Mouse (Mus musculus) myocyte (in vitro differentiated cells): ENCODE measurements around the gene Bdp1. TPM values are rescaled to one million over a fixed set of nuclear protein-coding genes. Genes with fewer than 3 reads are reported as not detected.
"Not testable (repeated sequence)": the region's sequence is repeated elsewhere in the genome, so short reads cannot be mapped to it uniquely, and the experiment has no call there.

ENCODE experiments used
- H3K27me3 ChIP-seq: one replicate; pipeline ENCODE4 v1.6.1; 2011; ENCODE audit not compliant: control insufficient read depth, insufficient read depth, insufficient read length
- H3K36me3 ChIP-seq: one replicate; pipeline ENCODE4 v1.6.1; 2011; ENCODE audit not compliant: control insufficient read depth, insufficient read depth
- H3K4me2 ChIP-seq: one replicate; pipeline ENCODE4 v1.6.1; 2011; ENCODE audit warnings: low read depth, control low read depth
- H3K4me3 ChIP-seq: one replicate; pipeline ENCODE4 v1.5.1; 2011; ENCODE audit warnings: mild to moderate bottlenecking, control low read depth, moderate library complexity
- H3K79me2 ChIP-seq: one replicate; pipeline ENCODE4 v1.6.1; 2011; ENCODE audit not compliant: control insufficient read depth, insufficient read depth
- H3ac ChIP-seq: one replicate; pipeline ENCODE4 v1.6.1; 2011; ENCODE audit not compliant: control insufficient read depth, insufficient read length
- CEBPB ChIP-seq: IDR thresholded peaks from 2 replicates; pipeline ENCODE4 v1.6.1; 2011; ENCODE audit warnings: mild to moderate bottlenecking, moderate library complexity; ENCODE audit not compliant: poor library complexity, insufficient read depth, severe bottlenecking
- E2F4 ChIP-seq: IDR thresholded peaks from one replicate; pipeline ENCODE4 v1.6.1; 2011; ENCODE audit warnings: mild to moderate bottlenecking, control low read depth, moderate library complexity; ENCODE audit not compliant: insufficient read depth
- MAX ChIP-seq: IDR thresholded peaks from one replicate; pipeline ENCODE4 v1.6.1; 2011; ENCODE audit warnings: low read depth, mild to moderate bottlenecking, control low read depth
- MYOD1 ChIP-seq, 3 experiments: IDR thresholded peaks; one replicate each; pipeline ENCODE4 v1.6.1; 2011; ENCODE audit warnings: control low read depth in 2 of 3, low read depth in 2 of 3, mild to moderate bottlenecking in 2 of 3, moderate library complexity in 1 of 3; ENCODE audit not compliant: insufficient read length in 2 of 3, control insufficient read depth in 1 of 3
- MYOG ChIP-seq, 3 experiments: IDR thresholded peaks; one replicate each; pipeline ENCODE4 v1.6.1; 2011; ENCODE audit warnings: control low read depth in 2 of 3, low read depth in 2 of 3, mild to moderate bottlenecking in 2 of 3; ENCODE audit not compliant: insufficient read length in 2 of 3, control insufficient read depth in 1 of 3, insufficient read depth in 1 of 3
- POLR2A ChIP-seq: IDR thresholded peaks from one replicate; pipeline ENCODE4 v1.6.1; 2011; ENCODE audit warnings: low read depth, mild to moderate bottlenecking, control low read depth, moderate library complexity; ENCODE audit not compliant: insufficient read length
- POLR2AphosphoS2 ChIP-seq: IDR thresholded peaks from one replicate; pipeline ENCODE4 v1.6.1; 2011; ENCODE audit warnings: low read depth, control low read depth; ENCODE audit not compliant: insufficient read length
- REST ChIP-seq: IDR thresholded peaks from one replicate; pipeline ENCODE4 v1.6.1; 2011; ENCODE audit warnings: mild to moderate bottlenecking, control low read depth, moderate library complexity; ENCODE audit not compliant: insufficient read depth, insufficient read length
- SRF ChIP-seq: IDR thresholded peaks from one replicate; pipeline ENCODE4 v1.6.1; 2011; ENCODE audit warnings: low read depth; ENCODE audit not compliant: control insufficient read depth, insufficient read length
- TCF12 ChIP-seq: IDR thresholded peaks from one replicate; pipeline ENCODE4 v1.6.1; 2011; ENCODE audit warnings: mild to moderate bottlenecking, control low read depth; ENCODE audit not compliant: poor library complexity, insufficient read depth, severe bottlenecking
- TCF3 ChIP-seq: IDR thresholded peaks from one replicate; pipeline ENCODE4 v1.6.1; 2011; ENCODE audit warnings: low read depth, control low read depth; ENCODE audit not compliant: insufficient read length
- USF1 ChIP-seq: IDR thresholded peaks from one replicate; pipeline ENCODE4 v1.6.1; 2011; ENCODE audit warnings: low read depth, mild to moderate bottlenecking, control low read depth, moderate library complexity
- polyA plus RNA-seq: library from polyadenylated mRNA; unstranded; fragments of >200 nt; fragmentation: generic; extraction: Trizol; gene quantifications from one replicate; pipeline ENCODE4 v1.2.1, GENCODE M21; 2012; ENCODE audit warnings: missing spikeins

Gene Bdp1
- polyA plus RNA-seq, 1 experiment = 2.4 TPM

- H3K4me3 ChIP-seq = no peak overlapping the region
- H3K4me2 ChIP-seq = no peak overlapping the region
- no peaks in the 10 kb centered on the region for H3K27me3 ChIP-seq
- H3K79me2 ChIP-seq = no peaks in the 10 kb centered on the region
- H3ac ChIP-seq = no peak overlapping the region
- TF ChIP-seq MAX (no peak), E2F4 (no peak), TCF3 (no peak), CEBPB (no peak), SRF (no peak), REST (no peak), MYOG (IDR thresholded peaks at IDR 0.05; ENCODE audit: control insufficient read depth in 1 of 3, insufficient read depth in 1 of 3, insufficient read length in 2 of 3, low read depth in 2 of 3) (no peak), POLR2AphosphoS2 (no peak), TCF12 (no peak), USF1 (no peak), MYOD1 (IDR thresholded peaks at IDR 0.05; ENCODE audit: control insufficient read depth in 1 of 3, insufficient read length in 2 of 3, low read depth in 2 of 3) (no peak), POLR2A (no peak)
- peaks cover 55% of the 10 kb centered on the region for H3K36me3 ChIP-seq
Measured at GRCm38 (mm10) chr13:100071473-100071872, 32.4 kb downstream of the Bdp1 start.

GRCm38 (mm10) chr13:100067821-100068220 lies 36.0 kb downstream of the Bdp1 start:
- no peak overlapping the region for H3K4me3 ChIP-seq
- no peaks in the 10 kb centered on the region for H3K27me3 ChIP-seq
- H3K4me2 ChIP-seq = no peak overlapping the region
- no peaks in the 10 kb centered on the region for H3K79me2 ChIP-seq
- TF ChIP-seq SRF = no peak
- TF ChIP-seq TCF12 = no peak
- no peak for TF ChIP-seq POLR2A
- no peak for TF ChIP-seq USF1
- peaks cover 60% of the 10 kb centered on the region for H3K36me3 ChIP-seq
- H3ac ChIP-seq = no peak overlapping the region

- H3K36me3 ChIP-seq = peaks cover 77% of the 10 kb centered on the region
- H3K4me3 ChIP-seq = no peak overlapping the region
- no peak overlapping the region for H3ac ChIP-seq
- H3K79me2 ChIP-seq = no peaks in the 10 kb centered on the region
- H3K27me3 ChIP-seq = no peaks in the 10 kb centered on the region
- no peak overlapping the region for H3K4me2 ChIP-seq
- TF ChIP-seq USF1 = no peak
- TF ChIP-seq TCF12 = no peak
- TF ChIP-seq TCF3 = no peak
- TF ChIP-seq MYOD1 (IDR thresholded peaks at IDR 0.05; ENCODE audit: control insufficient read depth in 1 of 3, insufficient read length in 2 of 3, low read depth in 2 of 3) = no peak
- no peak for TF ChIP-seq MAX
- TF ChIP-seq REST = no peak
- TF ChIP-seq SRF = no peak
- TF ChIP-seq POLR2AphosphoS2 = no peak
- no peak for TF ChIP-seq POLR2A
- TF ChIP-seq MYOG (IDR thresholded peaks at IDR 0.05; ENCODE audit: control insufficient read depth in 1 of 3, insufficient read depth in 1 of 3, insufficient read length in 2 of 3, low read depth in 2 of 3) = no peak
- TF ChIP-seq E2F4 = no peak
- TF ChIP-seq CEBPB = no peak
Measured at GRCm38 (mm10) chr13:100063936-100064335, 39.9 kb downstream of the Bdp1 start.

- peaks cover 66% of the 10 kb centered on the region for H3K36me3 ChIP-seq
- not testable (repeated sequence) for H3K4me2 ChIP-seq, H3K27me3 ChIP-seq, H3K4me3 ChIP-seq, H3K79me2 ChIP-seq, H3ac ChIP-seq
Measured at GRCm38 (mm10) chr13:100057738-100058137, 46.1 kb downstream of the Bdp1 start.

- H3K4me2 ChIP-seq = no peak overlapping the region
- no peaks in the 10 kb centered on the region for H3K79me2 ChIP-seq
- no peak for TF ChIP-seq POLR2AphosphoS2
- TF ChIP-seq TCF12 = no peak
- H3K4me3 ChIP-seq = no peak overlapping the region
- peaks cover 53% of the 10 kb centered on the region for H3K36me3 ChIP-seq
- no peaks in the 10 kb centered on the region for H3K27me3 ChIP-seq
- H3ac ChIP-seq = no peak overlapping the region
Measured at GRCm38 (mm10) chr13:100026013-100026412, 77.9 kb downstream of the Bdp1 start.

- H3K4me2 ChIP-seq = no peak overlapping the region
- H3K36me3 ChIP-seq = peaks cover 19% of the 10 kb centered on the region
- TF ChIP-seq E2F4 (no peak), MYOD1 (IDR thresholded peaks at IDR 0.05; ENCODE audit: control insufficient read depth in 1 of 3, insufficient read length in 2 of 3, low read depth in 2 of 3) (no peak), TCF3 (no peak), USF1 (no peak), MYOG (IDR thresholded peaks at IDR 0.05; ENCODE audit: control insufficient read depth in 1 of 3, insufficient read depth in 1 of 3, insufficient read length in 2 of 3, low read depth in 2 of 3) (no peak), TCF12 (no peak), POLR2A (no peak), MAX (no peak), POLR2AphosphoS2 (no peak), SRF (no peak), CEBPB (no peak), REST (no peak)
- no peaks in the 10 kb centered on the region for H3K27me3 ChIP-seq
- H3K79me2 ChIP-seq = no peaks in the 10 kb centered on the region
- H3K4me3 ChIP-seq = no peak overlapping the region
- no peak overlapping the region for H3ac ChIP-seq
Measured at GRCm38 (mm10) chr13:100016891-100017290, 87.0 kb downstream of the Bdp1 start.
